Mouse (Mus musculus): ENCODE measurements around the gene Fbxw10. TPM values are rescaled to one million over a fixed set of nuclear protein-coding genes. Genes with fewer than 3 reads are reported as not detected.
A peak's percentile ranks its signal among the peaks of the same experiment; 100 is the strongest.

Fbxw10 gene
- total RNA-seq, 1 experiment from 2014 or later = 4.4 TPM

- no peak for ATAC-seq (replicated peaks in 1 of 2; ENCODE audit: insufficient read depth in 1 of 2, low FRiP score in 2 of 2, low TSS enrichment in 1 of 2, low read depth in 1 of 2, poor library complexity in 2 of 2, severe bottlenecking in 2 of 2)
Observed at GRCm38 (mm10) chr11:62878728-62879127, 31.9 kb downstream of the Fbxw10 start.

GRCm38 (mm10) chr11:62879220-62880048 is 32.6 kb downstream of the Fbxw10 start, which contains the start of gene Tvp23b:
Gene Tvp23b, plus strand, starts transcription at chr11:62879455.
- ATAC-seq (replicated peaks in 1 of 2; ENCODE audit: insufficient read depth in 1 of 2, low FRiP score in 2 of 2, low TSS enrichment in 1 of 2, low read depth in 1 of 2, poor library complexity in 2 of 2, severe bottlenecking in 2 of 2) = peak; percentile 97 to 98

GRCm38 (mm10) chr11:62883407-62883806 is 36.5 kb downstream of the Fbxw10 start:
- ATAC-seq (replicated peaks in 1 of 2; ENCODE audit: insufficient read depth in 1 of 2, low FRiP score in 2 of 2, low TSS enrichment in 1 of 2, low read depth in 1 of 2, poor library complexity in 2 of 2, severe bottlenecking in 2 of 2) = no peak

GRCm38 (mm10) chr11:62885323-62885722 is 38.5 kb downstream of the Fbxw10 start:
- ATAC-seq (replicated peaks in 1 of 2; ENCODE audit: insufficient read depth in 1 of 2, low FRiP score in 2 of 2, low TSS enrichment in 1 of 2, low read depth in 1 of 2, poor library complexity in 2 of 2, severe bottlenecking in 2 of 2) = no peak

- ATAC-seq (replicated peaks in 1 of 2; ENCODE audit: insufficient read depth in 1 of 2, low FRiP score in 2 of 2, low TSS enrichment in 1 of 2, low read depth in 1 of 2, poor library complexity in 2 of 2, severe bottlenecking in 2 of 2) = no peak
Observed at GRCm38 (mm10) chr11:62890796-62891195, 43.9 kb downstream of the Fbxw10 start.

- ATAC-seq (replicated peaks in 1 of 2; ENCODE audit: insufficient read depth in 1 of 2, low FRiP score in 2 of 2, low TSS enrichment in 1 of 2, low read depth in 1 of 2, poor library complexity in 2 of 2, severe bottlenecking in 2 of 2) = no peak
Observed at GRCm38 (mm10) chr11:62891763-62892162, 44.9 kb downstream of the Fbxw10 start.

- ATAC-seq (replicated peaks in 1 of 2; ENCODE audit: insufficient read depth in 1 of 2, low FRiP score in 2 of 2, low TSS enrichment in 1 of 2, low read depth in 1 of 2, poor library complexity in 2 of 2, severe bottlenecking in 2 of 2) = peak; percentile 62 to 85; a peak in 3 of 4 replicates
Observed at GRCm38 (mm10) chr11:62901699-62902323, 54.9 kb downstream of the Fbxw10 start.

GRCm38 (mm10) chr11:62903871-62904495 is 57.1 kb downstream of the Fbxw10 start:
- no peak for ATAC-seq (replicated peaks in 1 of 2; ENCODE audit: insufficient read depth in 1 of 2, low FRiP score in 2 of 2, low TSS enrichment in 1 of 2, low read depth in 1 of 2, poor library complexity in 2 of 2, severe bottlenecking in 2 of 2)

- ATAC-seq (replicated peaks in 1 of 2; ENCODE audit: insufficient read depth in 1 of 2, low FRiP score in 2 of 2, low TSS enrichment in 1 of 2, low read depth in 1 of 2, poor library complexity in 2 of 2, severe bottlenecking in 2 of 2) = 0 out of 4 replicates have a peak, but pooled peaks of 1 of the 2 experiments have one; percentile 17
Observed at GRCm38 (mm10) chr11:62909720-62910306, 62.9 kb downstream of the Fbxw10 start.

GRCm38 (mm10) chr11:62911362-62911761 is 64.5 kb downstream of the Fbxw10 start:
- no peak for ATAC-seq (replicated peaks in 1 of 2; ENCODE audit: insufficient read depth in 1 of 2, low FRiP score in 2 of 2, low TSS enrichment in 1 of 2, low read depth in 1 of 2, poor library complexity in 2 of 2, severe bottlenecking in 2 of 2)

- no peak for ATAC-seq (replicated peaks in 1 of 2; ENCODE audit: insufficient read depth in 1 of 2, low FRiP score in 2 of 2, low TSS enrichment in 1 of 2, low read depth in 1 of 2, poor library complexity in 2 of 2, severe bottlenecking in 2 of 2)
Observed at GRCm38 (mm10) chr11:62913141-62913540, 66.3 kb downstream of the Fbxw10 start.

GRCm38 (mm10) chr11:62914532-62914931 is 67.7 kb downstream of the Fbxw10 start:
- no peak for ATAC-seq (replicated peaks in 1 of 2; ENCODE audit: insufficient read depth in 1 of 2, low FRiP score in 2 of 2, low TSS enrichment in 1 of 2, low read depth in 1 of 2, poor library complexity in 2 of 2, severe bottlenecking in 2 of 2)

- peak in 1 of 2 experiments; percentile 25; a peak in 1 of 4 replicates for ATAC-seq (replicated peaks in 1 of 2; ENCODE audit: insufficient read depth in 1 of 2, low FRiP score in 2 of 2, low TSS enrichment in 1 of 2, low read depth in 1 of 2, poor library complexity in 2 of 2, severe bottlenecking in 2 of 2)
Observed at GRCm38 (mm10) chr11:62915486-62915885, 68.6 kb downstream of the Fbxw10 start.

- ATAC-seq (replicated peaks in 1 of 2; ENCODE audit: insufficient read depth in 1 of 2, low FRiP score in 2 of 2, low TSS enrichment in 1 of 2, low read depth in 1 of 2, poor library complexity in 2 of 2, severe bottlenecking in 2 of 2) = no peak
Observed at GRCm38 (mm10) chr11:62916765-62917164, 69.9 kb downstream of the Fbxw10 start.

- ATAC-seq (replicated peaks in 1 of 2; ENCODE audit: insufficient read depth in 1 of 2, low FRiP score in 2 of 2, low TSS enrichment in 1 of 2, low read depth in 1 of 2, poor library complexity in 2 of 2, severe bottlenecking in 2 of 2) = no peak
Observed at GRCm38 (mm10) chr11:62919946-62920742, 73.3 kb downstream of the Fbxw10 start.

GRCm38 (mm10) chr11:62920743-62921050 is 73.8 kb downstream of the Fbxw10 start:
- no peak for ATAC-seq (replicated peaks in 1 of 2; ENCODE audit: insufficient read depth in 1 of 2, low FRiP score in 2 of 2, low TSS enrichment in 1 of 2, low read depth in 1 of 2, poor library complexity in 2 of 2, severe bottlenecking in 2 of 2)
